Mouse (Mus musculus): ENCODE data around the gene Usp48.

DNA sequence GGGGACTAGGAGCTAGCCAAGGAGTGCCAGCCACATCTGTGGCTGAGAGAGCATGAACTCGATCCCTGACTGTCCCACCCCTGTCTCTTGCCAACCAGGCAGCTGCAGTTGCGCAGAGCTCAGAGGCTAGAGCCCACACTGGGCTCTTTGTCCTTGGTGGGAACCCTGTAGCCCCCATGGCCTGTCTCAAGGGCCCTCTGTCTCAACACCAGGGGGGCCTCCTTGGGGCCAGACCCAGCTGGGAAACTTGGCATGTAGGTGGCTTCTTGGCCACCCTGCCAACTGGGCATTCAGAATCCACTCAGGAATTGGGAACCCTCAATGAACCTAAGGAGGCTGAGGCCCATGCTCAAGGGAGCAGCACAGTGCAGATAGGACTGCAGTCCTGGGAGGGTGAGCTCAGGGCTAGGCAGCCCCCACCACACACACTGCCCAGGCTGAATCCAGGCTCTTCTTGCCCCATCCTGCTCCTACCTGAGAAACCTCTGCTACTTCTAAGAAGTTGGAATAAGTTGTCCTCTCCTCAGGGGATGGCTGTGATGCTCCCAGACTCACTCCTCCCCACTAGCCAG lies 86.5 kb downstream of the Usp48 start:
- TF ChIP-seq CTCF (IDR thresholded peaks at IDR 0.05; ENCODE audit: control insufficient read depth, insufficient read depth, insufficient read length), result no peak
- TF ChIP-seq MAX (IDR thresholded peaks at IDR 0.05), result no peak
- no peak for TF ChIP-seq USF1 (IDR thresholded peaks at IDR 0.05; ENCODE audit: low read depth)
